Mouse (Mus musculus) liver, adult 2 months (tissue): ENCODE data around the gene Dnaja3.

ENCODE experiments used
- CTCF ChIP-seq: fragments of 200-500 bp; IDR thresholded peaks from 2 replicates; pipeline ENCODE4 v1.5.1; 2011; ENCODE audit warnings: low read depth, low read length, control low read depth
- POLR2A ChIP-seq: fragments of 200-500 bp; IDR thresholded peaks from 2 replicates; pipeline ENCODE4 v1.6.1; 2011; ENCODE audit warnings: low read length, control low read depth; ENCODE audit not compliant: insufficient read depth; ENCODE audit errors: extremely low read depth

GRCm38 (mm10) chr16:4736262-4736661 lies 96.5 kb downstream of the Dnaja3 start:
- TF ChIP-seq POLR2A (no peak), CTCF (no peak)
